Mouse (Mus musculus) stomach, postnatal 0 days (tissue): ENCODE data around the gene Fgf13.

ENCODE experiments used
- CTCF ChIP-seq: IDR thresholded peaks from 2 replicates; pipeline ENCODE4 v1.5.1; 2016; ENCODE audit warnings: antibody characterized with exemption, low read depth, mild to moderate bottlenecking, moderate library complexity
- EP300 ChIP-seq: optimal IDR thresholded peaks from 2 replicates; pipeline ENCODE3; 2016; ENCODE audit warnings: antibody characterized with exemption

- peak; percentile 58 for TF ChIP-seq CTCF
- no peak for TF ChIP-seq EP300
Observed at GRCm38 (mm10) chrX:59606535-59606934, 38.7 kb upstream of the Fgf13 start.
